Mouse (Mus musculus) erythroblast, embryonic 14.5 days (primary cell): ENCODE results near the gene Klf3.

ENCODE experiments used
- GATA1 ChIP-seq: IDR thresholded peaks from 2 replicates; pipeline ENCODE4 v1.6.1; 2012; ENCODE audit warnings: low read length, inconsistent platforms, mixed read lengths
- TAL1 ChIP-seq: IDR thresholded peaks from 3 replicates; pipeline ENCODE4 v1.6.1; 2012; ENCODE audit warnings: low read length, inconsistent platforms, mixed read lengths

GRCm38 (mm10) chr5:64780778-64781177 is 22.4 kb upstream of the Klf3 start:
- no peak for TF ChIP-seq GATA1
- TF ChIP-seq TAL1: no peak
